ENCODE assay signal across 10 mouse cellular contexts in the genomic region with DNA sequence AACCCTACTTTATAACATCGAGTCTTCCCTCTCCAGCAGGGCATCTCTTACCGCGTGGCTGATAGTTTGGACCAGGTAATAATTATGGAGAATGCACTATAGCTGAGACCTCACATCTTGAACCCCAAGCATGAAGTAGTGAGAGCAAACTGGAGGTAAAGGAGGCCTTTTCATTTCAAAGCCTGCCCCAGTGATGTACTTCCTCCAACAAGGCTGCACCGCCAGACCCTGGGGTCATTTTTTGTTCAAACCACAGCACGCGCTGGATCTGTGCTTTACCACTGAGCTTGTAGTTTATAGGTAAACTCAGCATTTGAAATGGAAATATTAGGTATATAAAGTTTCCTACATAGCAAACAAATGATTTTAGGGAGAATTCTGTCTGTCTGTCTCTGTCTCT.
DNase-seq lines count a peak whose midpoint lies in the region; ATAC-seq and TF ChIP-seq lines count a peak whose summit lies in the region.
"Had no signal": no experiment of that assay in that cellular context is flagged by ENCODE, and none has a peak within 500 bp of the region (broad histone marks: within the 10 kb centered on the region; RNA-seq: fewer than 3 reads in every experiment).

No protein-coding gene starts in this region.

- H3K4me1 ChIP-seq in heart, embryonic 16.5 days (ENCODE audit: control insufficient read depth, insufficient read depth, low read length) = peaks cover 63% of the 10 kb centered on the region
- peaks cover 41% of the 10 kb centered on the region for H3K4me1 ChIP-seq in stomach, embryonic 15.5 days
- peaks cover 5% of the 10 kb centered on the region for H3K4me1 ChIP-seq in stomach, postnatal 0 days (replicated peaks; ENCODE audit: control insufficient read depth, insufficient read depth)
- peaks cover 44% of the 10 kb centered on the region for H3K4me1 ChIP-seq in intestine, embryonic 15.5 days (replicated peaks)

- no peak overlapping the region for H3K4me3 ChIP-seq in heart, embryonic 16.5 days (ENCODE audit: low read length)
- H3K4me3 ChIP-seq in stomach, embryonic 15.5 days (replicated peaks) = no peak overlapping the region
- no peak overlapping the region for H3K4me3 ChIP-seq in stomach, postnatal 0 days (ENCODE audit: low read depth, low read length)
- no peak overlapping the region for H3K4me3 ChIP-seq in intestine, embryonic 15.5 days (replicated peaks)

- no peaks in the 10 kb centered on the region for H3K36me3 ChIP-seq in heart, embryonic 16.5 days (ENCODE audit: control insufficient read depth, insufficient read depth)
- no peaks in the 10 kb centered on the region for H3K36me3 ChIP-seq in stomach, embryonic 15.5 days
- H3K36me3 ChIP-seq in stomach, postnatal 0 days (ENCODE audit: control insufficient read depth, insufficient read depth, low read length) = no peaks in the 10 kb centered on the region
- H3K36me3 ChIP-seq in intestine, embryonic 15.5 days = no peaks in the 10 kb centered on the region

- TF ChIP-seq EP300 in stomach, postnatal 0 days (optimal IDR thresholded peaks at IDR 0.05) = no peak

- no peak for TF ChIP-seq CTCF in stomach, postnatal 0 days (IDR thresholded peaks at IDR 0.05; ENCODE audit: low read depth)

- H3K9me3 ChIP-seq in heart, embryonic 16.5 days (replicated peaks; ENCODE audit: control insufficient read depth, low read length) = no peaks in the 10 kb centered on the region
- no peaks in the 10 kb centered on the region for H3K9me3 ChIP-seq in stomach, embryonic 15.5 days
- no peaks in the 10 kb centered on the region for H3K9me3 ChIP-seq in stomach, postnatal 0 days (ENCODE audit: control insufficient read depth, low read length)
- no peaks in the 10 kb centered on the region for H3K9me3 ChIP-seq in intestine, embryonic 15.5 days

- peak overlapping the region; percentile 22; the same call in 1 of the 2 replicates for H3K9ac ChIP-seq in heart, embryonic 16.5 days (ENCODE audit: low read length)
- no peak overlapping the region for H3K9ac ChIP-seq in stomach, embryonic 15.5 days
- H3K9ac ChIP-seq in stomach, postnatal 0 days (ENCODE audit: low read length) = no peak overlapping the region
- no peak overlapping the region for H3K9ac ChIP-seq in intestine, embryonic 15.5 days

- DNase-seq in heart, adult 18-20 months = no peak
- no peak for DNase-seq in stomach, postnatal 0 days (ENCODE audit: low spot score)
- no peak for DNase-seq in frontal cortex, postnatal 25 days (ENCODE audit: low spot score in 2 of 2)
- DNase-seq in cerebellum, adult 9-10 months = no peak
- DNase-seq: left cerebral cortex, postnatal 4 days had no signal

- H3K27me3 ChIP-seq in heart, embryonic 16.5 days (ENCODE audit: control insufficient read depth, insufficient read depth, low read length) = no peaks in the 10 kb centered on the region
- H3K27me3 ChIP-seq in stomach, embryonic 15.5 days (replicated peaks) = no peaks in the 10 kb centered on the region
- no peaks in the 10 kb centered on the region for H3K27me3 ChIP-seq in stomach, postnatal 0 days (ENCODE audit: control insufficient read depth, insufficient read depth, low read length)
- no peaks in the 10 kb centered on the region for H3K27me3 ChIP-seq in intestine, embryonic 15.5 days (replicated peaks)

- WGBS in heart, embryonic 16.5 days = 64% methylated on average over 6 of the region's 6 CpGs
- 66% methylated on average over 6 of the region's 6 CpGs for WGBS in stomach, embryonic 15.5 days
- WGBS in stomach, postnatal 0 days = 66% methylated on average over 6 of the region's 6 CpGs
- 60% methylated on average over 6 of the region's 6 CpGs for WGBS in intestine, embryonic 15.5 days

- peak overlapping the region; percentile 8; the same call in 1 of the 2 replicates for H3K4me2 ChIP-seq in heart, embryonic 16.5 days (ENCODE audit: low read depth, low read length)
- H3K4me2 ChIP-seq in stomach, embryonic 15.5 days = no peak overlapping the region
- H3K4me2 ChIP-seq in stomach, postnatal 0 days (replicated peaks; ENCODE audit: low read depth) = no peak overlapping the region
- H3K4me2 ChIP-seq in intestine, embryonic 15.5 days (replicated peaks) = peak overlapping the region; percentile 15; the same call in 1 of the 2 replicates

- H3K27ac ChIP-seq in heart, embryonic 16.5 days (ENCODE audit: low read length) = peak overlapping the region; percentile 93
- peak overlapping the region; percentile 94 for H3K27ac ChIP-seq in stomach, embryonic 15.5 days
- no peak overlapping the region for H3K27ac ChIP-seq in stomach, postnatal 0 days (replicated peaks)
- peak overlapping the region; percentile 80; the same call in 1 of the 2 replicates for H3K27ac ChIP-seq in intestine, embryonic 15.5 days

- no peak for ATAC-seq in heart, embryonic 16.5 days (replicated peaks; ENCODE audit: extremely low read depth, insufficient read depth, low FRiP score)
- no peak for ATAC-seq in stomach, embryonic 15.5 days (ENCODE audit: insufficient read depth, low FRiP score, low read depth)
- ATAC-seq in stomach, postnatal 0 days (ENCODE audit: low FRiP score, low TSS enrichment) = no peak
- no peak for ATAC-seq in intestine, embryonic 15.5 days
- ATAC-seq in monocyte, adult 5-6 weeks (replicated peaks; ENCODE audit: insufficient number of reproducible peaks, low FRiP score, low TSS enrichment, poor library complexity, severe bottlenecking) = no peak
- ATAC-seq: activated CD4-positive, CD25-positive, alpha-beta regulatory T cell, adult 4 months had no signal

Comparison
In these comparisons a context has a peak if more than half of its experiments do, and no peak if none do; other contexts are left out.
1. H3K4me2 ChIP-seq: peak in heart, embryonic 16.5 days (single experiment) and intestine, embryonic 15.5 days (single experiment); none in stomach, embryonic 15.5 days (single experiment) and stomach, postnatal 0 days (single experiment).